10 mouse cellular contexts compared by ENCODE assay signal in the genomic region with DNA sequence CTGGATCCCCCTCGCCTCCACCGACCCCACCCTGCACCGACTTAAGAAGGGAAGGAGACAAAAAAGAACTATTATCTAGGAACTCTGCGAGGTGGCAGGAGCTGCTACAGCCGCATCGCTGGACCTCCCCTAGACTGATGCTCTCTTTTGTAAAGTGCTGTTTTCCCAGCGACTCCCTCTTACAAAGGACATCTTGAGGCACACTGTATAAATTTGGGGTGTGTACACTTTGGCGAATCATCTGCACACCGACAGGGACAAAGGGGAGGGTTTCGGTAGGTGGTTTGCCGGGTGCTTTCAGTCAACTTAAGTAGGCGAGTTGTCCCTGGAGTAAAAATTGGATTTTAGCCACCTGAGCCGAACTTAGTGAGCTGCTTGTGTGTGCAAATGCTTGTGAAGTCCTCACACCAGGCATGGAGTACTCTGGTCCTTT.
DNase-seq lines count a peak whose midpoint lies in the region; ATAC-seq lines count a peak whose summit lies in the region.
"Had no signal": no experiment of that assay in that cellular context is flagged by ENCODE, and none has a peak within 500 bp of the region (broad histone marks: within the 10 kb centered on the region; RNA-seq: fewer than 3 reads in every experiment).

No protein-coding gene starts in this region.

- peaks cover 13% of the 10 kb centered on the region for H3K4me1 ChIP-seq in kidney, embryonic 16.5 days (ENCODE audit: insufficient read depth, low read length)
- peaks cover 24% of the 10 kb centered on the region for H3K4me1 ChIP-seq in embryonic facial prominence, embryonic 10.5 days
- H3K4me1 ChIP-seq in hindbrain, embryonic 12.5 days, result peaks cover 15% of the 10 kb centered on the region
- H3K4me1 ChIP-seq in midbrain, embryonic 16.5 days (ENCODE audit: control insufficient read depth, insufficient read depth, low read length), result peaks cover 19% of the 10 kb centered on the region

- H3K4me3 ChIP-seq in kidney, embryonic 16.5 days (ENCODE audit: low read length), result peak overlapping the region; percentile 48
- peak overlapping the region; percentile 55 for H3K4me3 ChIP-seq in embryonic facial prominence, embryonic 10.5 days
- H3K4me3 ChIP-seq in hindbrain, embryonic 12.5 days, result peak overlapping the region; percentile 32
- H3K4me3 ChIP-seq in midbrain, embryonic 16.5 days (ENCODE audit: low read depth, low read length), result peak overlapping the region; percentile 44

- DNase-seq in kidney, postnatal 14 days, result no peak
- DNase-seq in embryonic facial prominence, embryonic 10.5 days (ENCODE audit: low spot score), result no peak
- no peak for DNase-seq in spleen, adult 18-20 months
- DNase-seq in right cerebral cortex, postnatal 14 days, result no peak
- DNase-seq: thymus, adult 2 months had no signal

- H3K9ac ChIP-seq in kidney, embryonic 16.5 days (replicated peaks; ENCODE audit: low read length), result peak overlapping the region; percentile 62
- peak overlapping the region; percentile 70 for H3K9ac ChIP-seq in hindbrain, embryonic 12.5 days
- H3K9ac ChIP-seq in midbrain, embryonic 16.5 days (ENCODE audit: low read depth, low read length), result peak overlapping the region; percentile 68

- WGBS in kidney, embryonic 16.5 days, result 11% methylated on average over 13 of the region's 13 CpGs
- WGBS in embryonic facial prominence, embryonic 10.5 days, result 12% methylated on average over 13 of the region's 13 CpGs
- 3% methylated on average over 13 of the region's 13 CpGs for WGBS in hindbrain, embryonic 12.5 days
- 2% methylated on average over 13 of the region's 13 CpGs for WGBS in midbrain, embryonic 16.5 days

- H3K9me3 ChIP-seq in kidney, embryonic 16.5 days (ENCODE audit: low read length), result 0 out of 2 replicates have a peak, but pooled peaks cover 4% of the 10 kb centered on the region
- H3K9me3 ChIP-seq in embryonic facial prominence, embryonic 10.5 days, result peaks cover 2% of the 10 kb centered on the region; the same call in 1 of the 2 replicates
- H3K9me3 ChIP-seq in hindbrain, embryonic 12.5 days (replicated peaks), result no peaks in the 10 kb centered on the region
- no peaks in the 10 kb centered on the region; the same call in 1 of the 2 replicates for H3K9me3 ChIP-seq in midbrain, embryonic 16.5 days (replicated peaks; ENCODE audit: control insufficient read depth, low read length, poor library complexity, severe bottlenecking)

- H3K27ac ChIP-seq in kidney, embryonic 16.5 days (ENCODE audit: low read length), result peak overlapping the region; percentile 78
- peak overlapping the region; percentile 92 for H3K27ac ChIP-seq in embryonic facial prominence, embryonic 10.5 days (replicated peaks)
- peak overlapping the region; percentile 97 for H3K27ac ChIP-seq in hindbrain, embryonic 12.5 days
- peak overlapping the region; percentile 93 for H3K27ac ChIP-seq in midbrain, embryonic 16.5 days (ENCODE audit: low read length)
- H3K27ac ChIP-seq: macrophage had no signal

- H3K27me3 ChIP-seq in kidney, embryonic 16.5 days (ENCODE audit: insufficient read depth, low read length), result no peaks in the 10 kb centered on the region
- H3K27me3 ChIP-seq in embryonic facial prominence, embryonic 10.5 days (replicated peaks; ENCODE audit: low read depth, poor library complexity, severe bottlenecking), result no peaks in the 10 kb centered on the region
- no peaks in the 10 kb centered on the region for H3K27me3 ChIP-seq in hindbrain, embryonic 12.5 days
- no peaks in the 10 kb centered on the region for H3K27me3 ChIP-seq in midbrain, embryonic 16.5 days (ENCODE audit: control insufficient read depth, insufficient read depth, low read depth, low read length)

- H3K36me3 ChIP-seq in kidney, embryonic 16.5 days (ENCODE audit: insufficient read depth, low read length), result no peaks in the 10 kb centered on the region
- H3K36me3 ChIP-seq in embryonic facial prominence, embryonic 10.5 days (replicated peaks), result no peaks in the 10 kb centered on the region
- no peaks in the 10 kb centered on the region for H3K36me3 ChIP-seq in hindbrain, embryonic 12.5 days
- H3K36me3 ChIP-seq in midbrain, embryonic 16.5 days (ENCODE audit: control insufficient read depth, insufficient read depth, low read length), result no peaks in the 10 kb centered on the region

- peak overlapping the region; percentile 67 for H3K4me2 ChIP-seq in kidney, embryonic 16.5 days (replicated peaks; ENCODE audit: low read depth, low read length)
- peak overlapping the region; percentile 66 for H3K4me2 ChIP-seq in hindbrain, embryonic 12.5 days (replicated peaks)
- peak overlapping the region; percentile 74 for H3K4me2 ChIP-seq in midbrain, embryonic 16.5 days (ENCODE audit: low read length)

- ATAC-seq in kidney, embryonic 16.5 days (ENCODE audit: low FRiP score, low TSS enrichment), result peak; percentile 34
- peak; percentile 74; the same call in 1 of the 2 replicates for ATAC-seq in hindbrain, embryonic 12.5 days (ENCODE audit: low FRiP score)
- peak; percentile 69 for ATAC-seq in midbrain, embryonic 16.5 days
- no peak for ATAC-seq in erythroid progenitor cell, adult 5-6 weeks (replicated peaks; ENCODE audit: low FRiP score, poor library complexity, severe bottlenecking)
